Mouse (Mus musculus) layer of hippocampus, postnatal 25 days (tissue): ENCODE data around the gene Timm50. TPM values are rescaled to one million over a fixed set of nuclear protein-coding genes. Genes with fewer than 3 reads are reported as not detected.

Experiments
- DNase-seq, 2 experiments: peaks; one replicate each; pipeline ENCODE4 v3.0.0; 2022; ENCODE audit warnings: mixed read lengths in 2 of 2, low spot score in 1 of 2; ENCODE audit errors: extremely low spot score in 1 of 2
- total RNA-seq, 2 experiments: library from RNA; stranded (reverse); gene quantifications; 2 replicates each; pipeline ENCODE4 v1.2.3; 2021

Timm50 gene
- total RNA-seq, 2 experiments from 2014 or later: 37.7 to 47.0 TPM

DNA sequence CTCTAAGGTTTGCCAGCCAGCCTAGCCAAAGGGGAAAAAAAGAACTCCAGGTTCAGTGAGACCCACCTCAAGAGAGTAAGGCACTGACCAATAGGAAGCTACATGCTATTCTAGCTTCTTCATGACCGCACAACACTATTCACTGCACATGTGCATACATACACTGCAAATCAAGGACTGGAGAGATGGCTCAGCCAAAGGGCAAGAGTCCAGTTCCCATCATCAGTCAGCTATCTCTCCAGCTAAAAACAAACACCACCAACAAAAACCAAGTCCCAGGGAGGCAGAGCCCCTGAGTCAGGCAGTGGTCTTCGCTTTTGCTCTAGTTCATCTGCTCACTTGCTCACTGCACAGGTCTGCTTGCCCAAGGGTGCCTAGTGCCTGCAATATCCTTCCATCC, 16.4 kb upstream of the Timm50 start:
- DNase-seq: no peak

GRCm38 (mm10) chr7:28326457-28326856, 14.6 kb upstream of the Timm50 start:
- no peak for DNase-seq

GRCm38 (mm10) chr7:28325293-28325692, 13.4 kb upstream of the Timm50 start:
- no peak for DNase-seq

DNA sequence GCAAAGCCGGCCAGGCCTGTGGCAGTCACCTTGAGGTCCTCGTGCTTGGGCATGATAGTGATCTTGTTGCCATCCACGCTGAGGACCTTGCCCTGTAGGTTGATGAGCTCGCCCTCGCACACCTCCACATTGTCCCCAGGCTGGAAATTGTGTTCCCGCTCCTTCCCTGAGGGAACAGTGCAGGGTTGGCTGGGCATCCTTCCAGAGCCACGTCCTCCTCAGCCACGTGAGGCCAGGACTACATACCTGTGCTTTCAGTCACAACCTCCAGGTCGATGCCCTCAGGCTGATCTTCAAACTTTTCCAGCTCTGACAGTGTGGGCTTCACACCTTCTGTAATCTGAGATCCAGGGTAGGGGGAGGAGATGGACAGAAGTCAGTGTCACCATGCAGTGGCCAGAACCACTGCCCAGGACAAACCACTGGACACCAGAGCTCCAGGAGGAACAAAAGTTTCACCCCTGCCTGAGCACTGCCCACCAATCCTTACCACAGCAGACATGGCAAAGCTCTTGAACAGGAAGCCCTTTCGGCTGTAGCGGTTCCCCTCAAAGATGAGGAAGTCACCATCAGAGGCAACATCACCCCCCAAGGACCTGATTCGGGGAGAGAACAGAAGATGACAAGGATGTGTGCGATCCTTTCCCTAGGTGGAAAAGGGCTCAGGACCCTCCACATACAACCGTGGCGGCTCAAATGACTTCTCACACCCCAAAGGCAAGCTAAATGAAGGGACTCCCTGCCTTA, 10.3 kb upstream of the Timm50 start:
- DNase-seq: no peak

DNA sequence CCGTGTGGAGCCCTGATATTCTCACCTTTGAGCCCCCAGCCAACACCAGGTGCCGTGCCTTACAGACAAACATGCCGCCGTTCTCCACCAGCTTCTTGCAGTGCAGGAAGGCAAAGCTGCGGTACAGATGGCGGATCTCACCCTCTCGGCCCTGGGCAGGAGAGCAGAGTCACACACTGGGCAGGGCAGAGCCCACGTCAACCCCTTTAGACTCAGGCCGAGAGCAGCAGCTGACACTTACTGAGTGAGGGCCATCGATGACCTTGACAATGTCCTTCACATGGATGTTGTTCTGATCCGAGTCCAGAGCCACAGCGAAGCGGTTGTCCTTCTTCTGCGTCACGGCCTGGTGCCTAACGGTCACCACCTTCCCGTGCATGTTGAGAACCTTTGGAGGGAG, 6.8 kb upstream of the Timm50 start:
- DNase-seq: no peak

- no peak for DNase-seq
Measured at GRCm38 (mm10) chr7:28318036-28318435, 6.2 kb upstream of the Timm50 start.

DNA sequence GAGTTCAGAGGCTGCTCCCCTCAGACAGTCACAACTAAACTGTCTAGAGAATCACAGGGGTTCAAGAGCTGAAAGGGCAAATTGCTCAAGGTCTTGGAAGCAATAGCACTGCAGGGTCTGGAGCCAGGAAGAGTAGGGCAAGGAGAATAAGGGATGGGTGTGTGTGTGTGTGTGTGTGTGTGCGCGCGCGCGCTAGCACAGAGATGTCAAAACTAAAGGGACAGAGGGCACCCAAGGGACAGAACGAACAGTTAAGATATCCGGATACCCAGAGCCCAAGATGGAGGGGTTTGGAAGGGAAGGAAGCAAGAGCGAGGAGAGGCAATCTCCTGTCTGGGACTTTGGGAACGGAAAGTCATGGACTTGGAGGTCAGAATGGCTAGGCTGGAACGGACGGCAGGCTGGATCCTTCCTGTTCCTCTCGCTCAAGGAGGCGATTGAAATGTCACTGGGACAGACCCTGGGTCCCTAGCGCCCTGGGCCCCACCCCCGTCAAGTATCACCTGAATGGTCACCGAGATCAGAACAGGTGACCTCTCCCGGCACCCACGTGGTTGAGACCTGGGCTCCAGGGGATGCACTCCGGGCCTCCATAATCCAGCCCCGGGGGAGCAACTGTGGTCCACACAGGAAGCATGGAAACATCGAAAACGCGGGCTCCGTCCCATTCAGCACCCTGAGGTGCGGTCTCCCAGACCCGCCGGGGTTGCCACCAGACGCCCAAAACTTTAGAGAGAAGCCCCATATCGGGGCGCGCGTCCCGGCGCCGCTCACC, 534 bp downstream of the Timm50 start:
- no peak for DNase-seq

GRCm38 (mm10) chr7:28309737-28310136, 2.1 kb downstream of the Timm50 start:
- DNase-seq: no peak

- DNase-seq: no peak
Measured at GRCm38 (mm10) chr7:28306216-28306615, 5.7 kb downstream of the Timm50 start.

DNA sequence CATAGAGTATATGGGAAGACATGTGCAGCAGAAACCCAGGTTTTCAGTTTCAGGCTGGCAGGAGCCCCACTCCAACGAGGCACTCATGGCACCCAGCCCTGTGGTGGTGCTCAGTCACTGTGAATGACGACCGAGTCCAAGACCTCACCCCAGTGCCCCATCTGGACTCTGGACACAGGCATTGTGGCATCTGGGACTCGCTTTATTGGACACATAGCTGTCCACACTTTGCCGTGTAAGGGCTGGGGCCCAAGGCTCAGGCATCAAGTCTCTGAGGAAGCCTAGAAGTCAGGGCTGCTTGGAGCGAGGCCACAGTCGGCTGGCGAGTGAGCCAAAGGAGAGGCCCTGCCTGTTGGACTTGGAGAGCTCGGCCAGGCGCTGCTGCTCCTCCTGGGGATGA, 6.2 kb downstream of the Timm50 start:
- no peak for DNase-seq

DNA sequence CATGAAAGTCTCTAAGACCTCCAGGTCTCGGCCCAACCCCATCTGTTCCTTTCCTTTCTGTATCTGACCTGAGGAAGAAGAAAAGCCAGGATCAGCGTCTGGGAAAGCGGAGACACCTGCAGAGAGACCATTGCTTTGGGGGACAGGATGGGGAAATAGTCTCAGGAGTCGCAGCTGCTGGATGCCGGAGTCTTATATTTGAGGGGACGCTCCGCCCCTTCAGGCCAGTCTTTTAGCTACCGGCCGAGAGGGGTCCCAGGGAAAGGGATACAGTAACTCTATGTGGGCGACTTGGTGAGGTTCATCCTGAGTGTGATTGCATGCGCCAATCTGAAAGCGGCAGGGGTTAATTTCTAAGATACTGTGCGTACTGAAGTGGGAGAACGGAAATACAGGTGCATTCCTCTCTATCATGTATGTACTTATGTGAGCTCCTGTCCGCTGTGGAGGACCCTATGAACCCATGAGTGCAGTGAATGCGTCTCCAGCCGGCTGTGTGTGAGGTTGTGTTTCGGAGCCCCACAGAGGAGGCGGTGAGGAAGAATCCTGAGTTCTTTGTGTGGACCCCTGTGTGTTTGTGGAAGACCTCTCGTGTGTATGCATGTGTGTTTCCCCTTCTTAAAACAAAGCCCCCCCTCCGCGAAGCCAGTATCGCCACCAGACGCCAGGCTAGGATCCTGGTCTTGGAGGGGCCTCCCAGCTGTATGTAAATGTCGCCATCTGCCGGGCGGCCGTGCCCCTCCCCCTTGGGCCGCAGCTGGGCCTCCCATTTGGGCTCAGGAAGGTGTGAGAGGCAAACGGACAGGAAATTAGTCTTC, 10.0 kb downstream of the Timm50 start, which contains the start of gene Dll3:
Dll3 (minus strand) TSS at position 623 of the 818 bp plus-strand sequence.
- peak; percentile 26 to 45 for DNase-seq

GRCm38 (mm10) chr7:28298837-28299625, 12.8 kb downstream of the Timm50 start:
- DNase-seq: peak in 1 of 2 experiments; percentile 48

GRCm38 (mm10) chr7:28294481-28294880, 17.4 kb downstream of the Timm50 start:
- peak; percentile 60 to 61 for DNase-seq

GRCm38 (mm10) chr7:28290638-28291590, 21.0 kb downstream of the Timm50 start, which contains the start of gene Selenov:
Gene Selenov, minus strand, starts transcription at chr7:28291186.
- DNase-seq: peak in 1 of 2 experiments; percentile 40

DNA sequence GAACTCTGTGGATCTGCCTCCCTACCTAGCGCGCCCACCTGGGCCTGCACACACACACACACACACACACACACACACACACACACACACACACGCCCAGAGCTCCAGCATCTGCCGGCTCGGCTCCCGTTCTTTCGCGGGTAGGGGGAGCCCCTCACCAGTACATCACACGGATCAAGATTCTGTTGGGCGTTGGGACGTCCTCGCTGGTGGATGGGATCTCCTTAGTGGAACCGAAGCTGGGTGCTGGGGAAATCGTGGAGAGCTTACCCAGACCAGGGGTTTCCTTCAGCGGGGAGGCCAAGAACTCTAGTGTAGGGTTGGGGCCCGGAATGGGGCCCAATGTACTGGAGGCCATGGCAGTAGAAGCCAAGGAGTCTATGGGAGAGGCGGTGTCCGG, 21.7 kb downstream of the Timm50 start:
- DNase-seq: no peak

- no peak for DNase-seq
Measured at GRCm38 (mm10) chr7:28280630-28281029, 31.2 kb downstream of the Timm50 start.

DNA sequence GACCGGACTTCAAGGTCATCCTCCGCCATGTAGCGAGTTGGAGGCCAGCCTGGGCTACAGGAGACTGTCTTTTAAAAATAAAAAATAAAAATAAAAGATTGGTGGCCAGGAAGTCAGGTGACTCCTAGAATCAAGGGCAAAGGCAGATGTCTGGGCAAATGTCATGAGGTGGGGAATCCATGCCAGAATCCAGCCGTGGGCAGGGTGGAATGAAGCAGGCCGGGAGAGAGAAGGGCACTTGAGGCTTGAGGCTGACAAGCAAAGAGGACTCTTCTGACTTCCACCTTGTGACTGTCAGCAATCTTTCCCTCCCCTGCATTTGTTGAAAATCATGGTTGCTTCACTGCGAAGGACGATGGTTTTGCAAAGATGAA, 33.6 kb downstream of the Timm50 start:
- no peak for DNase-seq

DNA sequence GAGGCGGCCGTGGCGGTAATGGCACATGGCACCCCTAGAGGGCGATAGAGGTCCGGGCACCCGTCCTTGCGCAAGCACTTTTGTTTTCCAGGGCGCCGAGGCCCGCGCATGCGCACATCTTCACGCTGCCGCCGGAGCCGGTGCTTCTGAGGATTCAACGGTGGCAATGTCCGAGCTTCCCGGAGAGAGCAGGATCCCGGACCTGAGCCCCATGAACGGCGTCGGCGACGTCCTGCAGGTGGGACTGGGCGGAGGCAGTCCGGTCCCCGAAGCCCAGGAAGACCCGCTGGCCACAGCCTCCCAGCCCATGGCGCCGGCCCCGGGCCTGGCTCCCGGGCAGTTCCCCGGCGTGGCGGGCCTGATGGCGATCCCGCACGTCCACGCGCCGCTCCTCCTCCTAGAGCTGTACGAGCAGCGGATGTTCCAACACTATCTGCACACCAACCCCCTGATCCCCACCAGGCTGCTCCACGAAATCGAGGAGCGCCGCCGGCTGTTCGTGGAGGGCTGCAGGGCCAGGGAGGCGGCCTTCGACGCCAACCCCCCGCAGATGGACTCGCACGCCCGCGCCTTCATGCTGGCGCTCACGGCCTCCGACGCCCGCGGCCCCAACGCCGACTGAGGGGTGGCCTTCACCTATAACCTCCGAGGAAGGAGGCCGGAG, 34.1 kb downstream of the Timm50 start, which contains the start of gene Eid2b:
Eid2b (plus strand) TSS at position 125 of the 664 bp plus-strand sequence.
- DNase-seq: peak; percentile 99
